Mouse (Mus musculus): ENCODE measurements around the gene Myo16. TPM values are rescaled to one million over a fixed set of nuclear protein-coding genes. Genes with fewer than 3 reads are reported as not detected.

The Myo16 gene
- polyA plus RNA-seq, 1 experiment: 0.66 TPM

DNA sequence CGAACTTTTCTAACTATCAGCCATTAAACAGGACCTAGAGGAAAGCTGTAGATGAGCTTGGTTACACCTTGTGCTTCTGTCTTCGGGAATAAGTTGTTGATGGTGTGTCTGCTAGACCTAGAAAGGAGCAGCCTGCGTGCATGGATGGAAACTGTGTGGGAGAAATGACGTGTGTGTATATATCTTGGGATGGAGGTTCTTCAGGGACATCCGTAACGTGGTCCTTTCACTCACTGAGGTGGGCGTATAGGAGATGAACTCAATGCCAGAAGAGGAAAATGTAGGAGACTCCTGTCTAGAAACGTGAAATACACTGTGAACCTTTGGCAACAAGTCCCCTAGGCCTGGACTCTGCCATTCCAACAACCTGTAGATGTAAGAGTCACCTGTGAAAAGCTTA is 392.8 kb downstream of the Myo16 start:
- Histone ChIP-seq H3K4me1 (replicated peaks; ENCODE audit: control insufficient read depth, insufficient read depth, low read length) (no peaks in the 10 kb centered on the region), H3K27ac (ENCODE audit: control insufficient read depth, insufficient read depth, low read length) (no peak overlapping the region), H3K27me3 (ENCODE audit: control insufficient read depth, insufficient read depth, low read length) (no peaks in the 10 kb centered on the region), H3K4me3 (ENCODE audit: control insufficient read depth, insufficient read depth, low read length) (no peak overlapping the region), H3K36me3 (ENCODE audit: control insufficient read depth, insufficient read depth, low read length) (no peaks in the 10 kb centered on the region)
- 95% methylated on average over 8 of the region's 8 CpGs for WGBS
- no peak for DNase-seq
- TF ChIP-seq CTCF (IDR thresholded peaks at IDR 0.05; ENCODE audit: borderline replicate concordance, control insufficient read depth, extremely low read depth, insufficient read depth, low read length, poor library complexity) (no peak), POLR2A (IDR thresholded peaks at IDR 0.05; ENCODE audit: control insufficient read depth, extremely low read depth, insufficient read depth, low read length, poor library complexity) (no peak)

- Histone ChIP-seq H3K4me1 (replicated peaks; ENCODE audit: control insufficient read depth, insufficient read depth, low read length) (no peaks in the 10 kb centered on the region), H3K4me3 (ENCODE audit: control insufficient read depth, insufficient read depth, low read length) (no peak overlapping the region), H3K36me3 (ENCODE audit: control insufficient read depth, insufficient read depth, low read length) (no peaks in the 10 kb centered on the region), H3K27me3 (ENCODE audit: control insufficient read depth, insufficient read depth, low read length) (no peaks in the 10 kb centered on the region), H3K27ac (ENCODE audit: control insufficient read depth, insufficient read depth, low read length) (no peak overlapping the region)
- no peak for DNase-seq
- WGBS: 95% methylated on average over 9 of the region's 9 CpGs
- TF ChIP-seq CTCF (IDR thresholded peaks at IDR 0.05; ENCODE audit: borderline replicate concordance, control insufficient read depth, extremely low read depth, insufficient read depth, low read length, poor library complexity) (no peak), POLR2A (IDR thresholded peaks at IDR 0.05; ENCODE audit: control insufficient read depth, extremely low read depth, insufficient read depth, low read length, poor library complexity) (no peak)
Measured at GRCm38 (mm10) chr8:10548003-10548584, 394.4 kb downstream of the Myo16 start.

- Histone ChIP-seq H3K4me1 (replicated peaks; ENCODE audit: control insufficient read depth, insufficient read depth, low read length) (no peaks in the 10 kb centered on the region), H3K27ac (ENCODE audit: control insufficient read depth, insufficient read depth, low read length) (no peak overlapping the region)
- WGBS: 93% methylated on average over 3 of the region's 3 CpGs
Measured at GRCm38 (mm10) chr8:10549434-10549833, 395.7 kb downstream of the Myo16 start.

GRCm38 (mm10) chr8:10557961-10558360 is 404.2 kb downstream of the Myo16 start:
- no peak overlapping the region for H3K4me3 ChIP-seq (ENCODE audit: control insufficient read depth, insufficient read depth, low read length)
- H3K27me3 ChIP-seq (ENCODE audit: control insufficient read depth, insufficient read depth, low read length): no peaks in the 10 kb centered on the region
- 97% methylated on average over 7 of the region's 7 CpGs for WGBS
- H3K27ac ChIP-seq (ENCODE audit: control insufficient read depth, insufficient read depth, low read length): no peak overlapping the region
- DNase-seq: no peak
- no peaks in the 10 kb centered on the region for H3K36me3 ChIP-seq (ENCODE audit: control insufficient read depth, insufficient read depth, low read length)
- TF ChIP-seq CTCF (IDR thresholded peaks at IDR 0.05; ENCODE audit: borderline replicate concordance, control insufficient read depth, extremely low read depth, insufficient read depth, low read length, poor library complexity): no peak
- no peak for TF ChIP-seq POLR2A (IDR thresholded peaks at IDR 0.05; ENCODE audit: control insufficient read depth, extremely low read depth, insufficient read depth, low read length, poor library complexity)
- H3K4me1 ChIP-seq (replicated peaks; ENCODE audit: control insufficient read depth, insufficient read depth, low read length): no peaks in the 10 kb centered on the region

More at GRCm38 (mm10) chr8:10549434-10549833, 395.7 kb downstream of the Myo16 start:
- H3K4me3 ChIP-seq (ENCODE audit: control insufficient read depth, insufficient read depth, low read length): no peak overlapping the region
- no peaks in the 10 kb centered on the region for H3K27me3 ChIP-seq (ENCODE audit: control insufficient read depth, insufficient read depth, low read length)
- TF ChIP-seq POLR2A (IDR thresholded peaks at IDR 0.05; ENCODE audit: control insufficient read depth, extremely low read depth, insufficient read depth, low read length, poor library complexity): no peak
- no peak for TF ChIP-seq CTCF (IDR thresholded peaks at IDR 0.05; ENCODE audit: borderline replicate concordance, control insufficient read depth, extremely low read depth, insufficient read depth, low read length, poor library complexity)
- H3K36me3 ChIP-seq (ENCODE audit: control insufficient read depth, insufficient read depth, low read length): no peaks in the 10 kb centered on the region
- DNase-seq: no peak

DNA sequence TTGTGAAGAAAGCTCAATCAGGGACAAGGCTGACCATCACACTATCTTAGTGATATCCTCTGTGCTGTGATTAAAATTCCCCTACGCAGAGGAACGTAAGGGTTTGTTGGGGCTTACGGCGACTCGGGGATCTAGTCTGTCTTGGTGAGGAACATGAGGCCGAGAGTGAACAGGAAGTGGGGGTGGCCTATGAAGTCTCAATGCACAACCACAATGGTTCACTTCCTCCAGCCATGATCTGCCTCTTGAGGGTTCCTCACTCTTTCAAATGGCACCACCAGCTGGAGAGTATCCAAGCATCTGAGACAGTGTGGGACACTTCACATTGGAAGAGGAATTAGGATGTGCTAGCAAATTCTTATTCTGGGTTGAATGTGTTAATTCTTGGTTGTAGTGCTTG is 405.8 kb downstream of the Myo16 start:
- Histone ChIP-seq H3K4me3 (ENCODE audit: control insufficient read depth, insufficient read depth, low read length) (no peak overlapping the region), H3K36me3 (ENCODE audit: control insufficient read depth, insufficient read depth, low read length) (no peaks in the 10 kb centered on the region), H3K27ac (ENCODE audit: control insufficient read depth, insufficient read depth, low read length) (no peak overlapping the region), H3K4me1 (replicated peaks; ENCODE audit: control insufficient read depth, insufficient read depth, low read length) (no peaks in the 10 kb centered on the region), H3K27me3 (ENCODE audit: control insufficient read depth, insufficient read depth, low read length) (no peaks in the 10 kb centered on the region)
- WGBS: 72% methylated on average over 6 of the region's 6 CpGs
- no peak for DNase-seq
- TF ChIP-seq POLR2A (IDR thresholded peaks at IDR 0.05; ENCODE audit: control insufficient read depth, extremely low read depth, insufficient read depth, low read length, poor library complexity) (no peak), CTCF (IDR thresholded peaks at IDR 0.05; ENCODE audit: borderline replicate concordance, control insufficient read depth, extremely low read depth, insufficient read depth, low read length, poor library complexity) (no peak)

- Histone ChIP-seq H3K27ac (ENCODE audit: control insufficient read depth, insufficient read depth, low read length) (no peak overlapping the region), H3K36me3 (ENCODE audit: control insufficient read depth, insufficient read depth, low read length) (no peaks in the 10 kb centered on the region), H3K4me1 (replicated peaks; ENCODE audit: control insufficient read depth, insufficient read depth, low read length) (no peaks in the 10 kb centered on the region), H3K27me3 (ENCODE audit: control insufficient read depth, insufficient read depth, low read length) (no peaks in the 10 kb centered on the region), H3K4me3 (ENCODE audit: control insufficient read depth, insufficient read depth, low read length) (no peak overlapping the region)
- TF ChIP-seq CTCF (IDR thresholded peaks at IDR 0.05; ENCODE audit: borderline replicate concordance, control insufficient read depth, extremely low read depth, insufficient read depth, low read length, poor library complexity) (no peak), POLR2A (IDR thresholded peaks at IDR 0.05; ENCODE audit: control insufficient read depth, extremely low read depth, insufficient read depth, low read length, poor library complexity) (no peak)
- no peak for DNase-seq
- 93% methylated on average over 5 of the region's 5 CpGs for WGBS
Measured at GRCm38 (mm10) chr8:10561616-10562015, 407.9 kb downstream of the Myo16 start.

DNA sequence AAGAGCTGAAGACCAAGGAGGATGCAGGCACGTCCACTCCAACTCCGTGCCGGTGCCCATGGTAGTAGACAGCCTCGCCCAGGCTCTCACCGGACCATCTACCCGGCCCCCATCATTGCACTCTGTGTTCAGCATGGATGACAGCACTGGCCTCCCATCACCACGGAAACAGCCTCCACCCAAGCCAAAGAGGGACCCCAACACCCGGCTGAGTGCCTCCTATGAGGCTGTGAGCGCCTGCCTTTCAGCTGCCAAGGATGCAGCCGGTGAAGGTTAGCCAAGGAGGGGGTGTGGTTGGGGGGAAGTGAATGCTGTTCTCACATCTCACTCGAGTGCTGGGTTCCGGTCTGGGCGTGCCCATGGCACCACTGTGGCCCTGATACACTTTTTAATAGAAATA is 408.3 kb downstream of the Myo16 start:
- TF ChIP-seq CTCF (IDR thresholded peaks at IDR 0.05; ENCODE audit: borderline replicate concordance, control insufficient read depth, extremely low read depth, insufficient read depth, low read length, poor library complexity): no peak
- no peaks in the 10 kb centered on the region for H3K27me3 ChIP-seq (ENCODE audit: control insufficient read depth, insufficient read depth, low read length)
- H3K4me3 ChIP-seq (ENCODE audit: control insufficient read depth, insufficient read depth, low read length): no peak overlapping the region
- no peak for DNase-seq
- 85% methylated on average over 13 of the region's 13 CpGs for WGBS
- H3K4me1 ChIP-seq (replicated peaks; ENCODE audit: control insufficient read depth, insufficient read depth, low read length): no peaks in the 10 kb centered on the region
- no peaks in the 10 kb centered on the region for H3K36me3 ChIP-seq (ENCODE audit: control insufficient read depth, insufficient read depth, low read length)
- H3K27ac ChIP-seq (ENCODE audit: control insufficient read depth, insufficient read depth, low read length): no peak overlapping the region

All from thymus, adult 2 months (tissue).